Mouse (Mus musculus) heart, embryonic 16.5 days (tissue): Measurements from ENCODE around the gene Il15. TPM values are rescaled to one million over a fixed set of nuclear protein-coding genes. Genes with fewer than 3 reads are reported as not detected.

Source experiments
- ATAC-seq: fragments of 200-750 bp; cut with Nextera tagmentation; replicated peaks from 2 replicates; pipeline ENCODE4 v1.8.0; 2017; ENCODE audit warnings: moderate number of reproducible peaks; ENCODE audit not compliant: insufficient read depth, low FRiP score; ENCODE audit errors: extremely low read depth
- H3K27ac ChIP-seq: fragments of 300-500 bp; sonication (generic); 2 replicates; pipeline ENCODE4 v1.5.1; 2014; ENCODE audit warnings: mild to moderate bottlenecking, low read length, control low read depth, moderate library complexity
- H3K27me3 ChIP-seq: fragments of 300-500 bp; sonication (generic); 2 replicates; pipeline ENCODE4 v1.6.1; 2014; ENCODE audit warnings: low read length, mixed read lengths; ENCODE audit not compliant: control insufficient read depth, insufficient read depth
- H3K36me3 ChIP-seq: fragments of 300-500 bp; sonication (generic); 2 replicates; pipeline ENCODE4 v1.6.1; 2014; ENCODE audit not compliant: control insufficient read depth, insufficient read depth
- H3K4me1 ChIP-seq: fragments of 300-500 bp; sonication (generic); 2 replicates; pipeline ENCODE4 v1.6.1; 2014; ENCODE audit warnings: low read length, mixed read lengths; ENCODE audit not compliant: control insufficient read depth, insufficient read depth
- H3K4me2 ChIP-seq: fragments of 300-500 bp; sonication (generic); 2 replicates; pipeline ENCODE4 v1.6.1; 2014; ENCODE audit warnings: low read depth, mild to moderate bottlenecking, control low read depth, low read length
- H3K4me3 ChIP-seq: fragments of 300-500 bp; sonication (generic); 2 replicates; pipeline ENCODE4 v1.5.1; 2014; ENCODE audit warnings: mild to moderate bottlenecking, control low read depth, low read length
- H3K9ac ChIP-seq: fragments of 300-500 bp; sonication (generic); 2 replicates; pipeline ENCODE4 v1.6.1; 2014; ENCODE audit warnings: low read length, control low read depth
- H3K9me3 ChIP-seq: fragments of 300-500 bp; sonication (generic); replicated peaks from 2 replicates; pipeline ENCODE4 v1.6.1; 2016; ENCODE audit warnings: low read length; ENCODE audit not compliant: control insufficient read depth
- whole genome bisulfite sequencing: fragments of 180-500 bp; shearing (Covaris S2); extraction: QIAGEN DNeasy Blood & Tissue Kit; methylation state at CpG from one replicate; pipeline ENCODE4 v1.1.7; 2014; 5-methylcytosine and 5-hydroxymethylcytosine counted together
- polyA plus RNA-seq: library from polyadenylated mRNA; unstranded; fragments of >200 nt; fragmentation: Nextera tagmentation; extraction: Ambion mirVana; gene quantifications from 2 replicates; pipeline ENCODE4 v1.2.1, GENCODE M21; 2015

Il15 gene
- polyA plus RNA-seq, 1 experiment from 2014 or later: 15.3 TPM

GRCm38 (mm10) chr8:82382316-82382715 lies 20.7 kb downstream of the Il15 start:
- ATAC-seq: no peak
- peaks cover 2% of the 10 kb centered on the region; the same call in 1 of the 2 replicates for H3K36me3 ChIP-seq
- H3K27ac ChIP-seq: no peak overlapping the region
- 51% methylated on average over 2 of the region's 2 CpGs for WGBS
- H3K4me2 ChIP-seq: no peak overlapping the region
- H3K27me3 ChIP-seq: no peaks in the 10 kb centered on the region
- no peak overlapping the region for H3K4me3 ChIP-seq
- peaks cover 15% of the 10 kb centered on the region for H3K4me1 ChIP-seq
- H3K9ac ChIP-seq: no peak overlapping the region
- H3K9me3 ChIP-seq: no peaks in the 10 kb centered on the region

- ATAC-seq: no peak
- WGBS: 54% methylated on average over 4 of the region's 4 CpGs
- Histone ChIP-seq H3K9me3 (no peaks in the 10 kb centered on the region), H3K4me2 (no peak overlapping the region), H3K27ac (no peak overlapping the region), H3K27me3 (no peaks in the 10 kb centered on the region), H3K4me3 (no peak overlapping the region), H3K36me3 (peaks cover 7% of the 10 kb centered on the region; the same call in 1 of the 2 replicates), H3K4me1 (no peaks in the 10 kb centered on the region), H3K9ac (no peak overlapping the region)
Measured at GRCm38 (mm10) chr8:82374470-82374869, 28.6 kb downstream of the Il15 start.

GRCm38 (mm10) chr8:82372846-82373245 lies 30.2 kb downstream of the Il15 start:
- Histone ChIP-seq H3K36me3 (peaks cover 5% of the 10 kb centered on the region; the same call in 1 of the 2 replicates), H3K9ac (no peak overlapping the region), H3K27me3 (no peaks in the 10 kb centered on the region), H3K9me3 (no peaks in the 10 kb centered on the region), H3K4me1 (no peaks in the 10 kb centered on the region), H3K27ac (no peak overlapping the region), H3K4me2 (no peak overlapping the region), H3K4me3 (no peak overlapping the region)
- ATAC-seq: no peak
- 71% methylated on average over 6 of the region's 6 CpGs for WGBS

- H3K9ac ChIP-seq: no peak overlapping the region
- no peak overlapping the region for H3K4me2 ChIP-seq
- no peak overlapping the region for H3K27ac ChIP-seq
- no peaks in the 10 kb centered on the region for H3K36me3 ChIP-seq
- H3K9me3 ChIP-seq: no peaks in the 10 kb centered on the region
- 78% methylated on average over 6 of the region's 6 CpGs for WGBS
- H3K27me3 ChIP-seq: no peaks in the 10 kb centered on the region
- no peak for ATAC-seq
- H3K4me3 ChIP-seq: no peak overlapping the region
- H3K4me1 ChIP-seq: no peaks in the 10 kb centered on the region
Measured at GRCm38 (mm10) chr8:82370657-82371056, 32.4 kb downstream of the Il15 start.

GRCm38 (mm10) chr8:82361061-82361460 lies 42.0 kb downstream of the Il15 start:
- WGBS: 91% methylated on average over 1 of the region's 1 CpGs
- Histone ChIP-seq H3K9ac (no peak overlapping the region), H3K27ac (no peak overlapping the region), H3K4me1 (no peaks in the 10 kb centered on the region), H3K4me3 (no peak overlapping the region), H3K9me3 (no peaks in the 10 kb centered on the region), H3K4me2 (no peak overlapping the region), H3K27me3 (no peaks in the 10 kb centered on the region), H3K36me3 (no peaks in the 10 kb centered on the region)
- no peak for ATAC-seq

GRCm38 (mm10) chr8:82356091-82356490 lies 46.9 kb downstream of the Il15 start:
- no peaks in the 10 kb centered on the region for H3K27me3 ChIP-seq
- H3K4me2 ChIP-seq: no peak overlapping the region
- 78% methylated on average over 2 of the region's 2 CpGs for WGBS
- no peaks in the 10 kb centered on the region for H3K9me3 ChIP-seq
- no peaks in the 10 kb centered on the region for H3K4me1 ChIP-seq
- no peak overlapping the region for H3K27ac ChIP-seq
- H3K4me3 ChIP-seq: no peak overlapping the region
- no peak overlapping the region for H3K9ac ChIP-seq
- ATAC-seq: no peak
- H3K36me3 ChIP-seq: no peaks in the 10 kb centered on the region

- H3K27me3 ChIP-seq: no peaks in the 10 kb centered on the region
- no peaks in the 10 kb centered on the region for H3K9me3 ChIP-seq
- ATAC-seq: no peak
- H3K4me2 ChIP-seq: no peak overlapping the region
- H3K4me1 ChIP-seq: 0 out of 2 replicates have a peak, but pooled peaks cover 3% of the 10 kb centered on the region
- H3K9ac ChIP-seq: no peak overlapping the region
- no peak overlapping the region for H3K27ac ChIP-seq
- no peak overlapping the region for H3K4me3 ChIP-seq
- WGBS: 73% methylated on average over 1 of the region's 1 CpGs
- no peaks in the 10 kb centered on the region for H3K36me3 ChIP-seq
Measured at GRCm38 (mm10) chr8:82351268-82351943, 51.6 kb downstream of the Il15 start.

GRCm38 (mm10) chr8:82349299-82349698 lies 53.7 kb downstream of the Il15 start:
- no peak overlapping the region for H3K27ac ChIP-seq
- ATAC-seq: no peak
- H3K4me2 ChIP-seq: no peak overlapping the region
- H3K4me1 ChIP-seq: 0 out of 2 replicates have a peak, but pooled peaks cover 3% of the 10 kb centered on the region
- H3K4me3 ChIP-seq: no peak overlapping the region
- H3K9me3 ChIP-seq: no peaks in the 10 kb centered on the region
- H3K27me3 ChIP-seq: no peaks in the 10 kb centered on the region
- no peak overlapping the region for H3K9ac ChIP-seq
- 52% methylated on average over 2 of the region's 2 CpGs for WGBS
- no peaks in the 10 kb centered on the region for H3K36me3 ChIP-seq

GRCm38 (mm10) chr8:82346485-82346884 lies 56.5 kb downstream of the Il15 start:
- no peak overlapping the region for H3K9ac ChIP-seq
- H3K4me2 ChIP-seq: no peak overlapping the region
- no peak for ATAC-seq
- H3K4me1 ChIP-seq: 0 out of 2 replicates have a peak, but pooled peaks cover 3% of the 10 kb centered on the region
- H3K4me3 ChIP-seq: no peak overlapping the region
- no peaks in the 10 kb centered on the region for H3K36me3 ChIP-seq
- no peaks in the 10 kb centered on the region for H3K27me3 ChIP-seq
- H3K9me3 ChIP-seq: no peaks in the 10 kb centered on the region
- H3K27ac ChIP-seq: peak overlapping the region; percentile 7; the same call in 1 of the 2 replicates
- WGBS: 63% methylated on average over 3 of the region's 3 CpGs
